Mouse (Mus musculus): ENCODE data around the gene Nop56.
A peak's percentile ranks its signal among the peaks of the same experiment; 100 is the strongest.

Gene Nop56

GRCm38 (mm10) chr2:130295331-130296133, 21.3 kb downstream of the Nop56 start:
- peak; percentile 80 for DNase-seq (ENCODE audit: inconsistent ontology term)

GRCm38 (mm10) chr2:130296134-130296745, 22.0 kb downstream of the Nop56 start:
- no peak for DNase-seq (ENCODE audit: inconsistent ontology term)

GRCm38 (mm10) chr2:130297580-130297979, 23.4 kb downstream of the Nop56 start:
- DNase-seq (ENCODE audit: inconsistent ontology term): no peak

- DNase-seq (ENCODE audit: inconsistent ontology term): no peak
Observed at GRCm38 (mm10) chr2:130303014-130303413, 28.8 kb downstream of the Nop56 start.

GRCm38 (mm10) chr2:130327057-130327456, 52.8 kb downstream of the Nop56 start:
- DNase-seq (ENCODE audit: inconsistent ontology term): no peak
